Mouse (Mus musculus): Measurements from ENCODE around the gene Phlpp2. TPM values are rescaled to one million over a fixed set of nuclear protein-coding genes. Genes with fewer than 3 reads are reported as not detected.

Phlpp2 gene
- total RNA-seq, 2 experiments from 2014 or later: 8.0 to 11.4 TPM

GRCm38 (mm10) chr8:109902379-109902778 is 34.0 kb downstream of the Phlpp2 start:
- DNase-seq: no peak

GRCm38 (mm10) chr8:109903909-109904469 is 35.6 kb downstream of the Phlpp2 start:
- no peak for DNase-seq

- no peak for DNase-seq
These were observed 36.8 kb downstream of the Phlpp2 start for GRCm38 (mm10) chr8:109904928-109905668.

- no peak for DNase-seq
These were observed 38.6 kb downstream of the Phlpp2 start for GRCm38 (mm10) chr8:109906907-109907306.

- no peak for DNase-seq
These were observed 39.0 kb downstream of the Phlpp2 start for GRCm38 (mm10) chr8:109907376-109907775.

- DNase-seq: peak; percentile 66
These were observed 48.9 kb downstream of the Phlpp2 start for GRCm38 (mm10) chr8:109917277-109917676.

GRCm38 (mm10) chr8:109920406-109921390 is 52.4 kb downstream of the Phlpp2 start:
- DNase-seq: peak; percentile 39

- DNase-seq: no peak
These were observed 73.4 kb downstream of the Phlpp2 start for GRCm38 (mm10) chr8:109941606-109942360.

GRCm38 (mm10) chr8:109945153-109945632 is 76.9 kb downstream of the Phlpp2 start:
- no peak for DNase-seq

- DNase-seq: no peak
These were observed 77.4 kb downstream of the Phlpp2 start for GRCm38 (mm10) chr8:109945694-109946093.

GRCm38 (mm10) chr8:109946272-109946671 is 77.9 kb downstream of the Phlpp2 start:
- DNase-seq: no peak

- DNase-seq: peak; percentile 47
These were observed 79.3 kb downstream of the Phlpp2 start for GRCm38 (mm10) chr8:109947447-109948284.

- DNase-seq: no peak
These were observed 79.9 kb downstream of the Phlpp2 start for GRCm38 (mm10) chr8:109948285-109948564.

- no peak for DNase-seq
These were observed 83.8 kb downstream of the Phlpp2 start for GRCm38 (mm10) chr8:109952171-109952570.

- no peak for DNase-seq
These were observed 86.2 kb downstream of the Phlpp2 start for GRCm38 (mm10) chr8:109954486-109954948.

- no peak for DNase-seq
These were observed 89.1 kb downstream of the Phlpp2 start for GRCm38 (mm10) chr8:109957167-109958028.

GRCm38 (mm10) chr8:109958036-109958655 is 89.8 kb downstream of the Phlpp2 start:
- no peak for DNase-seq

GRCm38 (mm10) chr8:109959112-109959511 is 90.8 kb downstream of the Phlpp2 start:
- DNase-seq: no peak

GRCm38 (mm10) chr8:109961693-109962367 is 93.5 kb downstream of the Phlpp2 start, which contains the start of gene Marveld3:
Gene Marveld3, minus strand, starts transcription at chr8:109962203.
- peak; percentile 49 for DNase-seq

All from adrenal gland, postnatal 10 days (tissue).